Mouse (Mus musculus): ENCODE results near the gene Ttc36.

GRCm38 (mm10) chr9:44826660-44827059, 23.8 kb upstream of the Ttc36 start:
- TF ChIP-seq CTCF (IDR thresholded peaks at IDR 0.05; ENCODE audit: low read depth) (no peak), EP300 (IDR thresholded peaks at IDR 0.05; ENCODE audit: low read depth) (no peak)
